Mouse (Mus musculus): ENCODE results near the gene Upf2.

GRCm38 (mm10) chr2:6083696-6084095 is 132.4 kb downstream of the Upf2 start:
- TF ChIP-seq CTCF (IDR thresholded peaks at IDR 0.05; ENCODE audit: low read depth): no peak
- no peak for TF ChIP-seq EP300 (optimal IDR thresholded peaks at IDR 0.05)

All from stomach, postnatal 0 days (tissue).